Mouse (Mus musculus) left cerebral cortex, postnatal 25 days (tissue): ENCODE measurements around the gene Ddx20. TPM values are rescaled to one million over a fixed set of nuclear protein-coding genes. Genes with fewer than 3 reads are reported as not detected.
"Not testable (repeated sequence)": the region's sequence is repeated elsewhere in the genome, so short reads cannot be mapped to it uniquely, and the experiment has no call there.

Source experiments
- DNase-seq, 2 experiments: peaks; one replicate each; pipeline ENCODE4 v3.0.0; 2022; ENCODE audit warnings: low spot score in 2 of 2, mixed read lengths in 1 of 2
- intact Hi-C: fragments of 180-260 bp; cut with DNase I; formaldehyde crosslinking; loops from one replicate; pipeline ENCODE4 v1.15.1; 2025
- total RNA-seq, 2 experiments: library from RNA; stranded (reverse); gene quantifications; 2 replicates each; pipeline ENCODE4 v1.2.3; 2021

Ddx20 gene
- total RNA-seq, 2 experiments from 2014 or later = 10.8 to 11.8 TPM

GRCm38 (mm10) chr3:105707590-105707989 is 20.2 kb upstream of the Ddx20 start:
- DNase-seq = no peak
- intact Hi-C loops = no loop called here

DNA sequence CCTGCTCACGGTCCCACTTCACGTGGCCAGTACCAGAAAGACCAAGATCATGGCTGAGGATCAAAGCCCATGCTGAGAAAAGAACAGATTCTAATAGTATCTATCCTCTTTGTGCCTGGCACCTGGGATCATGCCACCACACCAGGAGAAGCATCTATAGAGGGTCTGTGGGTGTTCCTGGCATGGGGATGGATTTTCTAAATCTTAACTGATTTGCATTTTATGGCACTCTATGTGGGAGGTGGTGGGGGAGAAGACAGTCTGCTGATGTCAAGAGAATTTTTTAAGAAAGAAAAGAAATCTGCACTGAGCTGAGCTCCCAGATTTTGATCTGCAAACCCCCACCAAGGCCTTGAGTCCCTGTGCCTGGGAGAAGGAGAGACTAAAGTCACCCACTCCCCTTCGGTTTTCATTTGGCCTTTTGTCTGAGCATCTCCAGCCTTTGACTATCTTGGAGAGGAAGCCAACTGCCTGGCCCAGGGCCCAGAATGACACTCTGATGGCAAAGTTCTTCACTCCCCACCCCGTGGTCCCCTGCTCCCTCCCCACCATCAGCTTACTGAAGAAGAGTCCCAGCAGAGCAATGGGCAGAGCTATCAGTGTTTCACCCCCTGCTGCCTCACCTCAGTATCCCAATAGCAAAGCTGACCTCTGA is 19.1 kb upstream of the Ddx20 start:
- peak in 1 of 2 experiments; percentile 96 for DNase-seq
- intact Hi-C loops = no loop called here

- intact Hi-C loops = loop anchor here (1.0 kb wide), 2 partner anchors 11 to 12 kb away; no protein-coding TSS in a partner anchor
- DNase-seq = peak in 1 of 2 experiments; percentile 72
Observed at GRCm38 (mm10) chr3:105705561-105705960, 18.2 kb upstream of the Ddx20 start.

- intact Hi-C loops = loop anchor here (1.0 kb wide), 2 partner anchors 11 to 12 kb away; no protein-coding TSS in a partner anchor
- peak; percentile 84 to 95 for DNase-seq
Observed at GRCm38 (mm10) chr3:105705061-105705549, 17.7 kb upstream of the Ddx20 start.

GRCm38 (mm10) chr3:105704031-105705008 is 16.9 kb upstream of the Ddx20 start, which contains the start of gene Inka2:
Gene Inka2 (plus strand): TSS chr3:105704599.
- DNase-seq = peak; percentile 83 to 92
- intact Hi-C loops = loop anchor here (1.0 kb wide), 2 partner anchors 11 to 12 kb away; no protein-coding TSS in a partner anchor

DNA sequence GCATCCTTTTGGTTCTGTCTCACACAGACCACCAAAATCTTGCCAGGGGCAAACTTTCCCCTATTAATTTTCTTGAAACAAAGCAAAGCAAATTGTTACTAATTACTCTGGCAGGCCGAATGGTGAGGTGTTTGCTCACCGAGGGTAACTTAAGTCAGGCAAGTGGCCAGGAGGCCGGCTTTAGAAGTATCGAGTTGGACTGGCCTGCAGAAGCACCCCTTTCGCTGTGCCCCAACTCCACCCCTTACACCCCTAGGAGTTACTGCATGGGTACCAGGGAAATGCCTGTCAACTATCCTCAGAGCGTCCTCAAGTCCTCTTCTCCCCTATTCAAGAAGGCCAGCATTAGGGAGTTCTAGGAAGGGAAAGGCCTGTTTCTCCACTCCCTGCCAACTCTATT is 16.2 kb upstream of the Ddx20 start:
- no peak for DNase-seq
- intact Hi-C loops = no loop called here

DNA sequence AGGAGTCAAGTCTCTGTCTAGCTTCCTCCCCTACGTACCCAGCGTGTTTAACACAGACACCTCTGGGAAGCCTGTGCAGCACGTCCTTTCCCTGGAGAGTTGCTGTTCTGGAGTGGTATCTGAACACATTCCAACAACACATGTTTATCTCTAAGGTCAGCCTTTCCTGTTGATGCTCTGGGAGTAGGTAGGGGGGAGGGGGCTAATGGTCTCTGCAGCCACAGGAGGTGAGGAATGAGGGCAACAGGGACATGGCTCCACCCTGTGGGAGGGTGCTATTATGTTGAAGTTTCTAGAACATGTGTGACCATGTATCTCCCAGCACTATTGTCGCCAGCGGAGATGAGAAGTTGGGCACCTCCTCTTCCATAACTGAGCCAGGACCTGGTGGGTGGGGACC is 14.0 kb upstream of the Ddx20 start:
- intact Hi-C loops = no loop called here
- DNase-seq = no peak

GRCm38 (mm10) chr3:105700786-105701185 is 13.4 kb upstream of the Ddx20 start:
- intact Hi-C loops, DNase-seq: not testable (repeated sequence)

DNA sequence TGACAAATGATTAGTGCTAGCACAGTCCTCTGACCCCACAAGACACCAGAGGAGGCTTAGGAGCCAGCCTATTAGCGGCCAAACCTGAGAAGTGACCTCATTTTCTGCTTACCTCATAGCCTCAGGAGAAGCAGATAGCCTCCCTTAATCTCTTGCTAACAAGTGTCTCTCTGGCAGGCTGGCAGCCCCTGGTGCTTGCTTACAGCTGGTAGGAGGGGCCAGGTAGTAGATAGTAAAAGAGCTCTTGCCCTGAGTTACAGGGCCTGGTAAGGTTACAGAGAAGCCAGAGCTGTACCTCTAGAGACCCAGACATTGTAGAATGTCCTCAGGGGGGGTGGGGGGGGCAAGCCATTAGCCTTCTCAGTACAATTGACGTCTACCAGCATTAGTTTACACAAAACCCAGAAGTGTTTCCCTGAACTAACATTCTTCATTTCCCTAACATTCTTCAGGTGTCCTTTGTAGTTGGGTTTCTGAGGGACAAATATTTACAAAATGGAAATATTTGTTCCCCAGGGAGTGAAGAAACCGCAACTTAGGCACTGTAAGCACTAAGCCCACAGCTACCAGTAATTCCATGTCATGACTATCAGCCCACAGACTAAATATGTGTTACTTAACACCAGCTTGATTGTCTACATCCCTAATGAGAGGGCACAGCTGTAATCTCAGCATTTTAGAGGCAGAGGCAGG is 12.0 kb upstream of the Ddx20 start:
- intact Hi-C loops = no loop called here

DNA sequence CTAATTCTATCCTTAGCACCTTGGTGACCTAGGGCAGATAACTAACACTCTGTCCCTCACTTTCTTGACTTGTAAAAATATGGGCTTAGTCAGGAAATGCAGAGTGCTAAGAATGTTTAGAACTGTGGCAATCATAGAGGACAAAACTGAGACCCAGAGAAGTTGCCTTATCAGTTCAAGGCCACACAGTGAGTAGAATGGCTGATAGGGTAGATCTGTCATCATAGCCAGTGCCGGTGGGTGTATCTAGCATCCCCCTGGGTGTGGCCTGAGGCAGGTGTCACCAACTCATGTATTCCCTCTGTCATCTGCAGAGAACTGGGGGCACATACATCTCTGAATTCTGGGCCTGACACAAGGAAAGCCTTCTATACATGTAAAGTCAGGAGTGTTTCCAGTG is 10.9 kb upstream of the Ddx20 start:
- no peak for DNase-seq
- intact Hi-C loops = no loop called here

More for the DNA sequence above, 12.0 kb upstream of the Ddx20 start:
- no peak for DNase-seq

GRCm38 (mm10) chr3:105697148-105697441 is 9.7 kb upstream of the Ddx20 start:
- DNase-seq = peak in 1 of 2 experiments; percentile 27
- intact Hi-C loops = no loop called here

DNA sequence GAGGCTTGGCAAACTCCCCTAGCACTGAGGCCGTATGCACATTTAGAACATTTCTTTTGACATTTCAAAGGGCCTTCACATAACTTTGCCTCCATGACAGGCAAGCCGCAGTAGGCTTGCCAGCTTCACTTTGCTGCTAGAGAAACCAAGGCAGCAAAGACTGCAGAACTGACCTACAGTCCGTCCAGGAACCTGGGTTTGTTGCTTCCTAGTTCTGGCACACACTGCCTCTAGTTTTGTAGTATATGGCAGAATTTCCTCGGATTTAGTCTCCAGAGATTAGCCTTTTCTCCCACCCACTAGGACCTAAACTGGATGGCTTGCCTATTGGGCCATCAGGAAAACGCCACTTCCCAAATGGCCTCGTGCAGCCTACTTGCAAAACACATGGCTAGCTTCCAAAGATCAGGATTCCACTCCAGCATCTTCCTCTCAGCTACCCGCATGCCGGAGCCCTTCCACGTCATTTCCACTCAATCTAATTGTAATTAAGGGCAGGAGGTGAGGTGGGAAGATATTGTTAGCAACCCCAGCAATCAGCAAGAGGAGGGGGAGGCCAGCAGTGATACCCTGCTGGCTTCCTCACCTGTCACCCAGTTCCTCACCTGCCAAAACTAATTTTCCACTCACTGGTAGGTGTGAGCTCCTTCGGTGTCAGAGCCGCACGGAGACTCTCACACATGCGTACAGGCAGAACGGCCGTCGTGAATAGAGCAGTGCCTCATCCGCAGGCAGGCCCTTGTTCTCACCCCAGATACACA is 9.2 kb upstream of the Ddx20 start:
- intact Hi-C loops = no loop called here
- DNase-seq = peak in 1 of 2 experiments; percentile 19

GRCm38 (mm10) chr3:105695476-105696386 is 8.4 kb upstream of the Ddx20 start:
- peak in 1 of 2 experiments; percentile 70 for DNase-seq
- intact Hi-C loops = no loop called here

DNA sequence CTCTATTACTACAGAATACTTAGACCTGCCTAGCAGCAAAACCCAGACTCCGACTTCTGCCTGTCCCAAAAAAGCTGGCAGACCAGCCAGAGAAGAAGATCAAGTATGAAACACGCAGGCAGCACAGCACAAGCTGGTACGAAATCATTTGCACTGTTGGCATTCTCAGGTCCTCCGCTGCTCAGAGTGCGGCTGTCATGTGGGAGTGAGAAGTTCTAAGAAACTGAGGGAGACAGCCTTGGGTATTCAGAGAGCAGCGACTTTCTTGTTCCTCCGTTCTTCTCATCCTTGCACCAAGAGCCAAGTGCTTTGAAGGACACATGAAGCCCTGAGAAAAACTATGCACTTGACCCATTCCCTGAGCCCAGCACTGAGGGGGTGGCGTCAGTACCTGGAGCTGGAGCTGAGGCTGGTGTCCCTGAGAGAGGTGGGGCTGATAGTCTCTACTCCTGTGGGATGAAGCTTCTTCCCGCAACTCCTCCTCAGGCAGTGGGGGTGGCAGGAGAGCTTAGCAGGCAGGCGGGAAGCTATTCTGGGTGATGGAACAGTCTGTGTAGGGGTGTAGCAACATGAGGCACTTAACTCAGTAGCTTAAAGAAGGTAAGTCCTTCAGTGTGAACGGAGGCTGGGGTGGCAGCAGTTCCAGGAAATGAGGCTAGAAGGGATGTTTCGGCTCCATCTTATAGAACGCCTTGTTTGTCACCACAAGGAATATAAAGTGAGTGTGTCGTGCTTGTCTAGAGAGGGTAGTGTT is 6.1 kb upstream of the Ddx20 start:
- intact Hi-C loops = loop anchor here (1.0 kb wide), 1 partner anchor 12 kb away; no protein-coding TSS in a partner anchor
- peak; percentile 81 to 98 for DNase-seq

- intact Hi-C loops = loop anchor here (5.0 kb wide), 1 partner anchor 209 kb away; no protein-coding TSS in a partner anchor
- no peak for DNase-seq
Observed at GRCm38 (mm10) chr3:105688536-105688935, 1.2 kb upstream of the Ddx20 start.

- intact Hi-C loops = loop anchor here (2.0 to 5.0 kb wide), 4 partner anchors 32 to 272 kb away; partner anchors contain the start of gene Wdr77
- no peak for DNase-seq
Observed at GRCm38 (mm10) chr3:105686394-105687323, 715 bp downstream of the Ddx20 start.
